Mouse (Mus musculus): Measurements from ENCODE around the gene Olfr484. TPM values are rescaled to one million over a fixed set of nuclear protein-coding genes. Genes with fewer than 3 reads are reported as not detected.

The Olfr484 gene
- not detected for polyA plus RNA-seq (2015; fragmentation: Illumina TruSeq; extraction: RNeasy Lipid Tissue Mini Kit (QIAGEN cat#74804); ENCODE audit: insufficient read depth, low read depth, low replicate concordance)

DNA sequence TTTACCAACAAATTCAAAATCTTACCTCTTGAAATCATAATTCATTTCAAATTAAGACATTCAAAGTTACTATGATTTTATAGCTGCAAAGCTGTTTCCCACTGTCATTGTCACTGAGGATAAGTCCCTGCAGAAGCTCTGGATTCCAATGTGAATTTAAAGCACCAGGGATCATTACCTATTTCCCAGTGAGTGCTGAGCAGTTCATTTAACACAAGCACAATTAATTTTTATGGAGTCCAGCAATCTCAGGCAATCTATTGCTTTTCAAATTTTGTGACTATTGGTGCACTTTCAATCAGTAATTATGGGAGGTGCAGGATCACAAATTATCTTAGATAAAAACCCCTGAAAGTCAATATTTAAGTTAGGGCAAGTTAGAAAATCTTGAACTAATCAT is at the start of gene Olfr484:
Olfr484 (minus strand) TSS at position 101 of the 400 bp plus-strand sequence.

DNA sequence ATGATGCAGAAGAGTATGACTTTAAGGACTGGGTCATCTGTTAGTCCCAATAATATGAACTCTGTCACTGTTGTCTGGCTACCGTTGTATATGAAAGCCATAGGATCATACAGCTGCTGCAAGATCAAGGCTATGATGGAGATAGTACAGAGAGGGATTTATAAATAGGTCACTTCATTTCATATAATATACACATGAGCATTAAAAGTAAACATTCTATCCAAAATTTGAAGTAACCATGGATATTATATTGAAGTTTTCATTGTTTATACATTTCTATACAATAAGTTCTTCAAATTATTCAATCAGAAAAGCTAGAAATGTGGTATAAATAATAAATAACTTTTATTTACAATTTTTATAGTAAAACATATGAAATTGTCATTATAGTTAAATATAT is 45.4 kb upstream of the Olfr484 start, which contains the start of gene Olfr486:
Olfr486 (minus strand) TSS at position 101 of the 400 bp plus-strand sequence.

DNA sequence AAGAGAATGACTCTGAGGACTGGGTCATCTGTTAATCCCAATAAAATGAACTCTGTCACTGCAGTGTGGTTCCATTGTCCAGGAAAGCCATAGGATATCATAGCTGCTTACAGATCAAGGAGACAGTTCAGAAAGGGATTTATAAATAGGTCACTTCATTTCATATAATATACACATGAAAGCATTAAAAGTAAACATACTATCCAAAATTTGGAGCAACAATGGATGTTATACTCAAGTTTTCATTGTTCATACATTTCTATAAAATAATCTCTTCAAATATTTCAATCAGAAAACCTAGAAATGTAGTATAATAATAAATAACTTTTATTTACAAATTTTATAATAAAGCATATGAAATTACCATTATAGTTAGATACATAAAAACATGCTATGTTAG is 32.5 kb upstream of the Olfr484 start, which contains the start of gene Olfr485:
Olfr485 (minus strand) TSS at position 101 of the 400 bp plus-strand sequence.

DNA sequence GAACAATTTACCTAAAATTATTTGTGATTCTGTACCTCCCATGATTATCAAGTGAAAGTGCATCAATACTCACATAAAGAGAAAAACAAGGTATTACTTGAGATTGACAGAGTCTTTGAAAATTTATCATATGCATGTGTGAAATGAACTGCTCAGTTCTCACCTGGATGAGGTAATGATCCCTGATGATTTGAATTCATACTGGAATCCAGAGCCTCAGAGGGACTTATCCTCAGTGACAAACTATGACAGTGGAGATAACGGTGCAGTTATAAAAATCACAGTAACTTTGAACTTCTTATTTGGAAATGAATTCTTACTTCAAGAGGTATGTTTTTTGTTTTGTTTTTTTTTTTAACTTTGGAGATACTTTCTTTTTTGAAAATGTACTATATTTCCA is 26.7 kb downstream of the Olfr484 start, which contains the start of gene Olfr483:
Olfr483 (plus strand) TSS at position 301 of the 400 bp plus-strand sequence.

DNA sequence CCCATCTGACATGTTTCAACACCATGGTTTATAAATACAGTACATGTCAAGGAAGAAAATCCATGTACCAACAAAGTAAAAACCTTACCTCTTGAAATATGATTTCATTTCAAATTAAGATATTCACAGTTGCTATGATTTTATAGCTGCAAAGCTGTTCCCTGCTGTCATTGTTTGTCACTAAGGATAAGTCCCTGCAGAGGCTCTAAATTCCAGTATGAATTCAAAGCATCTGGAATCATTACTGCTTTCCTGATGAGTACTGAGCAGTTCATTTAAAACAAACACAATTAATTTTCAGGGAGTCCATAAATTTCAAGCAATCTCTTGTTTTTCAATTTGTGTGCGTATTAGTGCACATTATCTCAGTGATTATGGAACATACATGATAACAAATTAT is 29.8 kb downstream of the Olfr484 start, which contains the start of gene Olfr482:
Olfr482 (minus strand) TSS at position 101 of the 400 bp plus-strand sequence.

DNA sequence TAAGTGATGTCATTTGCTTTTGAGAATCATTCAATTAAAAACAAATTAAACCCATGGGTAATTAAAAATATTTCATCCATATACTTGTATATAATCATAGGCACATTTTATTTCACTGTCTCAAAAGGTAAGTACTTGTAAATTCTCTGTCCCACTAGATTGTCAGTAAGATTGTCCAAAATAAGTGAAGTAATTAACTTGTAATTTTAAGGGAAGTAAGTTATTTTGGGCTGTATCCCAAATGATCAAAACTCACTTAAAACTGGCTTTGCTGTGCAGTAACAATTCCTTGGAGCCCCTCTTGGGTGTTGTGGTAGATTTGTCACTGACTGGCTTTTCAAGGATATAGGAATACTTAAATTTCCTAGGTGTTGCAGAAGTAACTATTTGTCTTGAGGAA is 47.7 kb downstream of the Olfr484 start, which contains the start of gene Olfr481:
Olfr481 (plus strand) TSS at position 301 of the 400 bp plus-strand sequence.

Other genes starting within 250 kb of the Olfr484 start
- not detected for gene Olfr472, start 229.5 kb downstream of the Olfr484 start, polyA plus RNA-seq (2015; fragmentation: Illumina TruSeq; extraction: RNeasy Lipid Tissue Mini Kit (QIAGEN cat#74804); ENCODE audit: insufficient read depth, low read depth, low replicate concordance)
- not detected for gene Olfr473, start 197.0 kb downstream of the Olfr484 start, polyA plus RNA-seq (2015; fragmentation: Illumina TruSeq; extraction: RNeasy Lipid Tissue Mini Kit (QIAGEN cat#74804); ENCODE audit: insufficient read depth, low read depth, low replicate concordance)
- not detected for gene Olfr474, start 172.8 kb downstream of the Olfr484 start, polyA plus RNA-seq (2015; fragmentation: Illumina TruSeq; extraction: RNeasy Lipid Tissue Mini Kit (QIAGEN cat#74804); ENCODE audit: insufficient read depth, low read depth, low replicate concordance)
- not detected for gene Olfr476, start 162.6 kb downstream of the Olfr484 start, polyA plus RNA-seq (2015; fragmentation: Illumina TruSeq; extraction: RNeasy Lipid Tissue Mini Kit (QIAGEN cat#74804); ENCODE audit: insufficient read depth, low read depth, low replicate concordance)
- not detected for gene Olfr477, start 140.8 kb downstream of the Olfr484 start, polyA plus RNA-seq (2015; fragmentation: Illumina TruSeq; extraction: RNeasy Lipid Tissue Mini Kit (QIAGEN cat#74804); ENCODE audit: insufficient read depth, low read depth, low replicate concordance)
- not detected for gene Olfr478, start 93.5 kb downstream of the Olfr484 start, polyA plus RNA-seq (2015; fragmentation: Illumina TruSeq; extraction: RNeasy Lipid Tissue Mini Kit (QIAGEN cat#74804); ENCODE audit: insufficient read depth, low read depth, low replicate concordance)
- gene Olfr479, start 76.8 kb downstream of the Olfr484 start, polyA plus RNA-seq (2015; fragmentation: Illumina TruSeq; extraction: RNeasy Lipid Tissue Mini Kit (QIAGEN cat#74804); ENCODE audit: insufficient read depth, low read depth, low replicate concordance), result not detected
- not detected for gene Olfr480, start 60.1 kb downstream of the Olfr484 start, polyA plus RNA-seq (2015; fragmentation: Illumina TruSeq; extraction: RNeasy Lipid Tissue Mini Kit (QIAGEN cat#74804); ENCODE audit: insufficient read depth, low read depth, low replicate concordance)
- gene Olfr481, start 47.6 kb downstream of the Olfr484 start, polyA plus RNA-seq (2015; fragmentation: Illumina TruSeq; extraction: RNeasy Lipid Tissue Mini Kit (QIAGEN cat#74804); ENCODE audit: insufficient read depth, low read depth, low replicate concordance), result not detected
- not detected for gene Olfr482, start 29.9 kb downstream of the Olfr484 start, polyA plus RNA-seq (2015; fragmentation: Illumina TruSeq; extraction: RNeasy Lipid Tissue Mini Kit (QIAGEN cat#74804); ENCODE audit: insufficient read depth, low read depth, low replicate concordance)
- gene Olfr483, start 26.6 kb downstream of the Olfr484 start, polyA plus RNA-seq (2015; fragmentation: Illumina TruSeq; extraction: RNeasy Lipid Tissue Mini Kit (QIAGEN cat#74804); ENCODE audit: insufficient read depth, low read depth, low replicate concordance), result not detected
- gene Olfr485, start 32.4 kb upstream of the Olfr484 start, polyA plus RNA-seq (2015; fragmentation: Illumina TruSeq; extraction: RNeasy Lipid Tissue Mini Kit (QIAGEN cat#74804); ENCODE audit: insufficient read depth, low read depth, low replicate concordance), result not detected
- not detected for gene Olfr486, start 45.3 kb upstream of the Olfr484 start, polyA plus RNA-seq (2015; fragmentation: Illumina TruSeq; extraction: RNeasy Lipid Tissue Mini Kit (QIAGEN cat#74804); ENCODE audit: insufficient read depth, low read depth, low replicate concordance)
- gene Olfr487, start 87.2 kb upstream of the Olfr484 start, polyA plus RNA-seq (2015; fragmentation: Illumina TruSeq; extraction: RNeasy Lipid Tissue Mini Kit (QIAGEN cat#74804); ENCODE audit: insufficient read depth, low read depth, low replicate concordance), result not detected
- not detected for gene Olfr488, start 130.9 kb upstream of the Olfr484 start, polyA plus RNA-seq (2015; fragmentation: Illumina TruSeq; extraction: RNeasy Lipid Tissue Mini Kit (QIAGEN cat#74804); ENCODE audit: insufficient read depth, low read depth, low replicate concordance)
- not detected for gene Olfr490, start 161.5 kb upstream of the Olfr484 start, polyA plus RNA-seq (2015; fragmentation: Illumina TruSeq; extraction: RNeasy Lipid Tissue Mini Kit (QIAGEN cat#74804); ENCODE audit: insufficient read depth, low read depth, low replicate concordance)
- not detected for gene Olfr491, start 186.0 kb upstream of the Olfr484 start, polyA plus RNA-seq (2015; fragmentation: Illumina TruSeq; extraction: RNeasy Lipid Tissue Mini Kit (QIAGEN cat#74804); ENCODE audit: insufficient read depth, low read depth, low replicate concordance)
- not detected for gene Olfr492, start 196.2 kb upstream of the Olfr484 start, polyA plus RNA-seq (2015; fragmentation: Illumina TruSeq; extraction: RNeasy Lipid Tissue Mini Kit (QIAGEN cat#74804); ENCODE audit: insufficient read depth, low read depth, low replicate concordance)
- gene Olfr493, start 219.5 kb upstream of the Olfr484 start, polyA plus RNA-seq (2015; fragmentation: Illumina TruSeq; extraction: RNeasy Lipid Tissue Mini Kit (QIAGEN cat#74804); ENCODE audit: insufficient read depth, low read depth, low replicate concordance), result not detected
- gene Olfr494, start 237.9 kb upstream of the Olfr484 start, polyA plus RNA-seq (2015; fragmentation: Illumina TruSeq; extraction: RNeasy Lipid Tissue Mini Kit (QIAGEN cat#74804); ENCODE audit: insufficient read depth, low read depth, low replicate concordance), result not detected